Mouse (Mus musculus) G1E-ER4 (cell line): Measurements from ENCODE around the gene Nceh1. TPM values are rescaled to one million over a fixed set of nuclear protein-coding genes. Genes with fewer than 3 reads are reported as not detected.

Experiments used
- GATA1 ChIP-seq: IDR thresholded peaks from one replicate; pipeline ENCODE4 v1.8.0; 2012; ENCODE audit warnings: low read length, inconsistent platforms
- polyA plus RNA-seq: library from polyadenylated mRNA; stranded (reverse); fragments of >175 nt; gene quantifications from 2 replicates; pipeline ENCODE4 v1.2.3, GENCODE M21; 2012

Nceh1 gene
- polyA plus RNA-seq, 1 experiment, result 4.9 TPM

DNA sequence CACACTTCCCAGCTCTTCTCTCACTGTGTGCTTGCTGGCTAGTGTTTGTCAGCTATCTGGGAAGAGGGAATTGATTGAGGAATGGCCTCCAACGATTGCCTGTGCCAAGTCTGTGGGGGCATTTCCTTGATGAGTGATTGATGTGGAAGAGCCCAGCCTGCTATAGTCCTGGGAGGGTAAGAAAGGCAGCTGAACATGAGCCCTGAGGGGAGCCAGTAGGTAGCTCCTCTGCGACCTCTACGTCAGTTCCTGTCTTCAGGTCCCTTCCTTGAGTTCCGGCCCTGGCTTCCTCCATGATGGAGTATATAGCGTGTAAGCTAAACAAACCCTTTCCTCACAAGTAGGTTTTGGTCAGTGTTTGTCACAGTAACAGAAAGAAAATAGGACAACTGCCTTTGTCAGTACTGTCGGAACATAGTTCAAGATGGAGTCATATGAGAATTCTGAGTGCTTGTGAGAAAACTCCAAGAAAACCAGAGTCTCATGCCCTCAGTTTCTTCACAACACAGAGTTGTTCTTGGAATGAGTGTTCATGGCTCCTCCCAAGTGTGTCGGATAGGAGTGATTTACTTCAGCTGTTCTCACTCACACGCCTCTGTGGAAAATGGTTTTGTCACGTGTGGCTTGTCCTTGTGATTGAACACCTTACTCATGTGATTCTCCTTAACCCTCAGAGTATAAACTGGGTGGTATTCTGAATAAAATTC, 22.9 kb downstream of the Nceh1 start:
- no peak for TF ChIP-seq GATA1

DNA sequence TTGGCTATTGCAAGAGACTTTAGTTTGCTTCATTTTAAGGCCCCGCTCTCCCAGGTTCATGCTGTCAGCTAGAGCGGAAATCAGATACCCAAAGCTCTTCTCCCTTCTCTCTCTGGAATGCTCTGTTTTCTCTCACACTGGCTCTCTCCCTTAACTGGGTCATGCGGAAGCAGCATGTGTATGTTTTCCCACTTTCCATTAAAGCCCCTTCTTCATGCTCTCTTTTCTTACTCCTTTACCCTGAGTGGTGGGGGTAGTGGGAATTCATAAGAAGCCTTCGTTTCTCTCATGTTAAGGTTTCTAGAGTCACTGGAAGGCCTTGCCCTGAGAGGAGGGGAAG, 23.4 kb downstream of the Nceh1 start:
- no peak for TF ChIP-seq GATA1

DNA sequence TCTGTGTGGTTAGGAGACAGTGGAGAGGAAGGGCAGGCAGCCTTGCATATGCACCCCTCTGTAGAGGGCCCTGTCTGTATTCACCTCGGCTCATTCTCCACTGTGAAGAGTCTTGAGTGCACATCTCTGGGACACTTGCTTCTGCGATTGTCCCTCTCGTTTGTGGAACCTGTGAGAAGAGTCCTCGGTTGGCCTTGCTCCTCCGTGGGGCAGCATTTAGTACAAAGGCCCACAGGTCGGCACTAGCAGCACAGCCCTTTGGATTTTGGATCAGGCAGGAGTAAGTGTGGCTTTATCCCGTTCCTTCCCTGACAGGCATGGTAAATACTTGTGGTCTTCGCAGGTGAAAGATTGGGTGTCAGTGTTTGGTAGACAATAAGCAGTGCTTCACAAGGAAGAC, 23.8 kb downstream of the Nceh1 start:
- no peak for TF ChIP-seq GATA1

DNA sequence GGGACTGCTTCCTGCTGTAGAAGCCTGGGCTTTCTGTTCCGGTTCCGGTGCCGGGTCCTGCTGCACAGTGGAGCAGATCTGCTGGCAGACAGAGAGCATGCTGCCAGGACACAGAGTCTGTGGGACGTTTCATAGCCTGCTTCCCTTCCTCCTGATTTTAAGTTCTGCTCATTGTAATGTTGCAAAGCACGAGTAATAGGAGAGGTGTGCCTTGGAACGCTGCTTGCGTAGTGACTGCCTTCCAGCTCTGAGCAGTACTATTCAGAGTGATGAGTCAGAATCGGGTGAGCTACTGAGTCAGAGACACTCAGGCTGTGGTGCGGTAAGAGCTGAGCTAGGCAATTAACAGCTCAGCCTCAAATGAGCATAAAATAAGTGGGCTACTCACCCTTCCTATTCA, 26.9 kb downstream of the Nceh1 start:
- TF ChIP-seq GATA1, result no peak

DNA sequence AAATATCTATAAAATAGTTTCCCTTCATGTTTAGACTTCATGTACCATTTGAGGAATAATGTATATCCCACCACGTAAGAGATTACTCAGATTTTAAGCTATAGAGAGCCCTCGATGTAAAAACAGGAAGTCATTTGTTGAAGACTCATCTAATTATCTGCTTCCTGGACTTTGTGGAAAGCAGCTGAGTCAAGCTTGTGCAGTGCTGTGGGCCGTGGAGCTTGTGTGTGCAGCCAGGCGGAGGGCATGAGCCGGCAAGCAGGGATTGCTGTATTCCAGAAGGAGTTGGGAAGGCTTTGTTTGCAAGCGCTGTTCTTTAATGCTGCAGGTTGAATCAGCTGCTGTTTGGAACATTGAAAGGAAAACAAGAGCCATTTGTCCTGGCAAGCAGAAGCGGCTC, 27.5 kb downstream of the Nceh1 start:
- TF ChIP-seq GATA1, result no peak

DNA sequence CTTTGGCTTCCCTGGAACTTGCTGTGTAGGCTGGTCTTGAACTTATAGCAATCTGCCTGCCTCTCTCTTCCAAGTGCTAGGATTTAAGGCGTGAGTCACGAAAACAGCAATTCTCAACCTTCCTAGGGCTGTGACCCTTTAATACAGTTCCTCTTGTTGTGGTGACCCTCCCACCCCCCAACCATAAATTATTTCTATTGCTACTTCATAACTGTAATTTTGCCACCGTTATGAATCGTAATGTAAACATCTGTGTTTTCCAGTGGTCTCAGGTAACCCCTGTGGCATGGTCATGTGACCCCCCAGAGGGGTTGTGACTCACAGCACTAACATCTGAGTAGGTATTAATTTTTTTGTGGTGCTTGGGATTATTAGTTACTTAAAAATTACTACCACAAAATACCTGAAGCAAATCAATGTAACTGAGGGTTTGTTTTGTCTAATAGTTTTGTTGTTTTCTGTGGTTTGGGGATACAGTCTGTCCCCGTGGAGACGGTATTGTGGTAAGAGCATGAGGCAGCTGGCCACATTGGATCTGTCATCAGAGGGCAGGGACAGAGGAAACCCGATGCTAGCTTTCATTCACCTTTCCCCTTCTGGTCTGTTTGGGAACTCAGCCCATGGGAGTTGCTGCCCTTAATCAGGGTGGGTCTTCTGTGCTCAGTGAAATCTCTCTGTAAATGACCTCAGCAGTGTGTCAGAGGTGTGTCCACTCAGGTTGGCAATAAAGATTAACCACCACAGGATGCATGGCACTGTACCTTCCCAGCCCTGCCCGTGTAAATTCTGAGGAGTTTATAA, 31.5 kb downstream of the Nceh1 start:
- no peak for TF ChIP-seq GATA1

DNA sequence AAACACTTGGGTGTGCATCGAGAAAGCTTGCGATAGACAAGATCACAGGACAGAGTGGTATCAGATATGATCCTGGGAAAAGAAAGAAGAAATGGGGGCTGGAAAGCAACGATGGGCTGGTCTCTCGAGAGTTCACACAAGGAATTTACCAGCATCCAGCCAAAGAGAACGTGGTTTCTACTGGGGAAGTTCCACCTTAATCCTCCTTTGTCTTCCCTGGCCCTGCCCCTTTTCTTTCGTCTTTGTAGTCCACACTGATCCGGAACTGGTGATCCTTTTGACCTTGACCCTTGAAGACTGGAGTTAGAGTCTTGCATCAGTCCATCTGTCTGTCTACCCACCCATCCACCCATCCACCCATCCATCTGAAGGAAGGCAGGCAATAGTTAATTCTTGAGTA, 34.6 kb downstream of the Nceh1 start:
- TF ChIP-seq GATA1, result no peak

DNA sequence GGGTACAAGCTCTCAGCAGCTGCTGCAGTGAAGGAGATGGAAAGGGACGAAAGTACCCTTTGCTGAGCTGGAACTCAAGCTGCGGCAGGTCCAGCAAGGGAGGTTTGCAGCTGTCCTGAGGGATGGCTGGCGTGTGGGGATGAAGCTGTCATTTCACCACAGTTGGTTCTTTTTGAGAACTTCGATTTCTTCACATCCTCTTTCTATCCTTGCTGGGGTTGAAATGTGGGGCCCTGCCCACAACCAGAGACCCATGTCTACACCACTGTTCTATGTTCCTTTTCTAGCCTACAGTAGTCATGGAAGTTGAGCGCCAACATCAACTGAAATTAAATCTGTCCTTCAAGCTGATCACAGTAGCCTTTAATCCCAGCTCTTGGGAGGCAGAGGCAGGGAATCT, 35.8 kb downstream of the Nceh1 start:
- TF ChIP-seq GATA1, result no peak

DNA sequence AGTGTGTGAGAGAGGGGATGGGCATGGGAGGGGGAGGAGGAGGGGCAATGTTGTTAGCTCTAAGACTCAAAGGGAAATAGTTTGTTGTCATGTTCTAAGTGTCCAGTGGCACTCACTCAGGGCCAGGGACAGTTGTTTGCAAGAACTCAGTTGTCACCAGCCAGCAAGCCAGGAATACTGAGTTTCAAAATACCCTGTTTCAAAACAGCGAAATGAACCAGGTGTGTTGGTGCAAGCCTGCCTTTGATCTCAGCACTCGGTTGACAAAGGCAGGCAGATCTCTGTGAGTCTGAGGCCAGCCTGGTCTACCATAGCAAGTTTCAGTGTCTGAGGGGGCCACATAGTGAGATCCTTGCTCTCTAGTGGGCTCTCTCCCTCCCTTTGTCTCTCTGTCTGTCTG, 39.3 kb downstream of the Nceh1 start:
- TF ChIP-seq GATA1, result no peak

DNA sequence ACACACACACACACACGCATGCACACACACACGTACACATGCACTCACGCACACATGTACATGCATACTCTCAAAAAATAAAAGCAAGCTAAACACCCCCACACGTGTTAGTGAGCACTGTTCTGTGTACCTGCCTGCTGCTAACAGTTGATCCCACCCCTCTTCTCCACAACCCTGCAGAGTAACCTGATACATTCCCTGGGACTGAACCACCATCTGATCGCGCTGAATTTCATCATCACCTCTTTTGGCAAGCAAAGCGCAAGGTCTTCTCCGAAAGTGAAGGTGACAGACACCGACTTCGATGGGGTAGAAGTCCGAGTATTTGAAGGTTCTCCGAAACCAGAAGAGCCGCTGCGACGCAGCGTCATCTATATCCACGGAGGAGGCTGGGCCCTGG, 39.7 kb downstream of the Nceh1 start:
- TF ChIP-seq GATA1, result no peak

DNA sequence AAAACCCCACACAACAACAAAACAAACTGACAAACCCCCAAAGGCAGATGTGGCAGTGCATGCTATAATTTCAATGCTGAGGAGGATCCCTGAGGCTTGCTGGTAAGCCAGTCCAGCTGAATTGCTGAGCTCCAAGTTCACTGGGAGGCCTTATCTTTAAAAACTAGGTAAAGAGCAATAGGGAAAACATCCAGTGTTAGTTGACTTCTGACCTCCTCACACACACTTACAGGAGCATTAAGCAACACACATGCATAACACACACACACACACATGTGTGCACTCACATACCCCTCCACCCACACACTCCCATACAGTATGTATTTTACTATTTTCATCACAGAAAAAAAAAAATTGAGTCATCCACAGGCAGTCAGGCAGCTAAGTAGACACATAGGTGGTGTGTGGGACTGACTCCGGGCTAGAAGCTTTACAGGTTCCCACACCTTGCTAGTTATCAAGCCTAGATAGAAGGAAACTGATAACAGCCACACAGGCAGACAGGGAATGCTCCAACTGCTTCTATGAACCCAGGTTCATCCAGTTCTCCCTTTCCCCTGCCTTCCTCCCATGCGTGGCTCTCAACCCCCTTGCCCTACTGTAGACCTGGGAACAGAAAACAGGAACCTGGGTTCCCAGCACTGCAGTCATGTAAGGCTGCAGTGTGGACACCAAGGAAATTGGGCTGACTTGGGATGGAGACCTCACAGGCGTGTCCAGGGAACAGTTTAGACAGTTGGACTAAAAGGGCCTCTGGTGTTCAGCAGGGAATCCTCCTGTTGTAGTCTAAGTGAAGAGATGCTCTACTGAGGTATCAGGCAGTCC, 45.1 kb downstream of the Nceh1 start:
- no peak for TF ChIP-seq GATA1

DNA sequence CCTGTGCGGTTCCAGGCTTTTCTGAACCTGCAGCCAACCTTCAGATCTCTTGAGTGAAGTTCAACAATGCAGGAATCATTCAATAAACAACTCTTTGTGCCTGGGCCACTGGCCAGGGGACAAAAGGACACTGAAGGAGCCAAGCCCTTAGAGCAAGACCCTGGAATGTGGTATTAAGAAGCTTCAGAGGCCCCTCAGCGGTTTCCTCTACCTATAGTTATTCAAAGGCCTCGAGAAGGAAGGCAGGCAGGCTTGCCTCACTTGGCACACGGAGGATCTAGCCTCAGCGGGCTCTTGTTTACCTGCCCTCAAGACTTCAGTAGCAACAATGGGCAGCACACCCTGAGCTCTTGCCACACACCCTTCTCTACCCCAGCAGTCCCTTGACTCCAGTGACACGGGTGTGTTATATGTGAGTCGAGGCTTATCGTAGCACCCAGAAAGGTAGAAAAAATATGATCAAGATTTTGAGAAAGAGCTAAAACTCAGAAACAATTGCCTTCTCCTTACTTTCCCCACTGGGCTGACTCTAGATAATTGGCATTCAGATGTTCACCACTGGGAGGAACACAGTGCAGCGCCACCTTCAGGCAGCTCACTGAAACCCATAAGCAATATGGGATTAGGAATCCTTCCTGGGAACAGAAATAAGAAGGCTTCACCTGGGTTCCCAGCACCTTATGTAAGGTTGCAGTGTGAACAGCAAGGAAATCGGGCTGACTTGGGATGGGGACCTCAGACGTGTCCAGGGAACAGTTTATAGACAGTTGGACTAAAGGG, 46.0 kb downstream of the Nceh1 start:
- no peak for TF ChIP-seq GATA1

DNA sequence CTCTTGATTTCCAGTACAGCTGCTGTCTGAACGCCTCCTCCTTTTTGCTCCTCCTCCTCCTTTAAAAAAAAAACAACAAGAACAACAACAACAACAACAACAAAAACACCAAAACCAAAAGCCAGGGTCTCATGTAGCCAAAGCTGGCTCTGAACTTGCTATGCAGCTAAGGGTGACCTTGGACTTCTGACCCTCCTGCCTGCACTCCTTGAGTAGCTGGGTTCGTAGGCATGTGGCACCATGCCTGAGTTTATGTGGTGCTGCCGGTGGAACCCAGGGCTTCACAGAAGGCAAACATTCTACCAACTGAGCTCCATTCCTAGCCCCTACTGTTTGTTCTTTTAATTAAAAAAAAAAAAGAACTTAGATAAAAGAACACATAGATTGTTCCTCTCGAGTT, 50.6 kb downstream of the Nceh1 start:
- TF ChIP-seq GATA1, result no peak

DNA sequence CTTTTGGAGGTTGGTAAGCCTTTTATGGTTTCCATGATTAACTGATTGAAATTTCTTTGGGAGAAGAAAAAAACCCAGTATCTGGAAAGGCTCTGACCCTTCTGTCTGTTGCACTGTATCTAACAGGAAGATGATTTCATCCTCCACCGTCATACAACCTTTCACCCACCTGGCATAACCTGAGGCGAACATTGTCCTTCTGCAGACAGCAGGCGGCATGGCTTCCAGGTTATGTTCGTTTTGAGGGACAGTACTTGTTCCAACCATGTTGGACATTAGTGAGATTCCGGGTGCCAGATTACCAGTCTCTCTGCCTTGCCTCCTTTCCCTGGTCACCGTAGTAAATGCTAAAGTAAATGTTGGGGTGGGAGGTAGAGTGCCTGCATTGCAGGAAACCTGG, 51.1 kb downstream of the Nceh1 start:
- no peak for TF ChIP-seq GATA1

DNA sequence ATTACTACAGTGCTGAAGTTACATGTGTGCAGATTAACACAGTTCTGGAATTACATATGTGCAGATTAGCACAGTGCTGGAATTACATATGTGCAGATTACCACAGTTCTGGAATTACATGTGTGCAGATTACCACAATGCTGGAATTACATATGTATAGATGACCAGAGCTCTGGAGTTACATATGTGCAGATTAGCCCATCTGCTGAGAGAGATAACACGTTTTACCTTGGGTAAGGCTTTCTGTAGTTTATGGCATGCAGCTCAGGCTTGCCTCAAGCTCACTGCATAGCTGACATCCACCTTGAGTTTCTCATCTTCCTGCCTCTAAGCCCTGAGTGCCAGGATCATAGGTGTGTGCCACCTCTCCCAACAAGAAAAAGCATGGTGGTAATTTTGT, 52.2 kb downstream of the Nceh1 start:
- no peak for TF ChIP-seq GATA1

DNA sequence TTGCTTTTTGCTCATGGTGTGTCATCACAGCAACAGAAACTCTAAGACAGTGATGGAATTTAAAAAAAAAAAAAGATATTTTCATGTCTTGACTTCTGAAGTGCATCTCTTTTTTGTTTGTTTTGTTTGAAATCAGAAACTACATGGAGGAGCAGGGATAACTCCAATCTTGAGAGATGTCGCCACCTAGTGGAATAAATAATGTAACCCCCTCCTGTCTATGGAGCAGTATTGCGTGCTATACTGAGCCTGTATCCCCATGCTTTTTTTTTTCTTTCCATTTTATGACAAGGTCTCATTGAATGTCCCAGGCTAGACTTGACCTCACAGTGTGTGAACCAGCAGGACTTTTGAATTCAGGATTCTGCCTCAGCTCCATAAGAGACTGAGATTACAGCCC, 54.5 kb downstream of the Nceh1 start:
- TF ChIP-seq GATA1, result no peak
